Mouse (Mus musculus) c-Kit-positive CD71-negative TER-119-negative erythroid progenitor cells, embryonic 14.5 days (primary cell): ENCODE results near the gene Trmt1.
"Not testable (repeated sequence)": the region's sequence is repeated elsewhere in the genome, so short reads cannot be mapped to it uniquely, and the experiment has no call there.

Experiments used
- DNase-seq: peaks from one replicate; pipeline ENCODE4 v3.0.0-alpha.2; 2013; ENCODE audit warnings: low read depth

Trmt1 gene

GRCm38 (mm10) chr8:84659936-84660818, 25.9 kb upstream of the Trmt1 start:
- no peak for DNase-seq

GRCm38 (mm10) chr8:84660819-84661457, 25.2 kb upstream of the Trmt1 start:
- no peak for DNase-seq

GRCm38 (mm10) chr8:84661458-84661871, 24.6 kb upstream of the Trmt1 start:
- no peak for DNase-seq

- DNase-seq: no peak
Observed at GRCm38 (mm10) chr8:84661961-84662571, 24.0 kb upstream of the Trmt1 start.

GRCm38 (mm10) chr8:84662581-84663065, 23.5 kb upstream of the Trmt1 start, which contains the start of gene Ier2:
Gene Ier2 (minus strand): TSS chr8:84662852.
- DNase-seq: peak; percentile 91

GRCm38 (mm10) chr8:84663483-84664327, 22.4 kb upstream of the Trmt1 start:
- DNase-seq: peak; percentile 99

- DNase-seq: no peak
Observed at GRCm38 (mm10) chr8:84664566-84665384, 21.3 kb upstream of the Trmt1 start.

GRCm38 (mm10) chr8:84665385-84665893, 20.7 kb upstream of the Trmt1 start:
- DNase-seq: no peak

GRCm38 (mm10) chr8:84668081-84668480, 18.0 kb upstream of the Trmt1 start:
- no peak for DNase-seq

- no peak for DNase-seq
Observed at GRCm38 (mm10) chr8:84668731-84669485, 17.2 kb upstream of the Trmt1 start.

GRCm38 (mm10) chr8:84670295-84671006, 15.7 kb upstream of the Trmt1 start:
- DNase-seq: not testable (repeated sequence)

GRCm38 (mm10) chr8:84677305-84677704, 8.8 kb upstream of the Trmt1 start:
- no peak for DNase-seq

- no peak for DNase-seq
Observed at GRCm38 (mm10) chr8:84681476-84681875, 4.6 kb upstream of the Trmt1 start.

GRCm38 (mm10) chr8:84682257-84682656, 3.9 kb upstream of the Trmt1 start:
- no peak for DNase-seq

GRCm38 (mm10) chr8:84684537-84684936, 1.6 kb upstream of the Trmt1 start:
- DNase-seq: no peak

- no peak for DNase-seq
Observed at GRCm38 (mm10) chr8:84687003-84687704, 1.0 kb downstream of the Trmt1 start.

GRCm38 (mm10) chr8:84687705-84688100, 1.6 kb downstream of the Trmt1 start, which contains the start of gene Nacc1:
Gene Nacc1 (minus strand): TSS chr8:84687862.
- DNase-seq: no peak
